Mouse (Mus musculus) C2C12 (cell line): ENCODE data around the gene Zfp9. TPM values are rescaled to one million over a fixed set of nuclear protein-coding genes. Genes with fewer than 3 reads are reported as not detected.

Experiments
- H3K27me3 ChIP-seq: one replicate; pipeline ENCODE4 v1.6.1; 2011; ENCODE audit not compliant: control insufficient read depth, insufficient read depth, insufficient read length
- H3K36me3 ChIP-seq: one replicate; pipeline ENCODE4 v1.6.1; 2011; ENCODE audit not compliant: control insufficient read depth, insufficient read depth
- H3K4me3 ChIP-seq: one replicate; pipeline ENCODE4 v1.5.1; 2011; ENCODE audit warnings: mild to moderate bottlenecking, control low read depth; ENCODE audit not compliant: poor library complexity, insufficient read depth, severe bottlenecking
- H3K79me2 ChIP-seq: one replicate; pipeline ENCODE4 v1.6.1; 2011; ENCODE audit not compliant: control insufficient read depth, insufficient read depth
- H3K79me3 ChIP-seq: one replicate; pipeline ENCODE4 v1.6.1; 2011; ENCODE audit warnings: low read depth, control low read depth
- H3ac ChIP-seq: one replicate; pipeline ENCODE3; 2011; ENCODE audit warnings: low read depth; ENCODE audit not compliant: control insufficient read depth, insufficient read length
- CEBPB ChIP-seq: IDR thresholded peaks from one replicate; pipeline ENCODE4 v1.6.1; 2011; ENCODE audit warnings: low read depth, mild to moderate bottlenecking, control low read depth, moderate library complexity
- CTCF ChIP-seq: IDR thresholded peaks from one replicate; pipeline ENCODE4 v1.5.1; 2011; ENCODE audit not compliant: control insufficient read depth, insufficient read depth, insufficient read length
- FOSL1 ChIP-seq: IDR thresholded peaks from one replicate; pipeline ENCODE4 v1.8.0; 2011; ENCODE audit warnings: mild to moderate bottlenecking, low read length; ENCODE audit not compliant: poor library complexity, insufficient read depth, severe bottlenecking
- MAX ChIP-seq: IDR thresholded peaks from one replicate; pipeline ENCODE4 v1.6.1; 2011; ENCODE audit warnings: mild to moderate bottlenecking, control low read depth
- MYOD1 ChIP-seq: IDR thresholded peaks from one replicate; pipeline ENCODE4 v1.6.1; 2011; ENCODE audit warnings: low read depth; ENCODE audit not compliant: control insufficient read depth, insufficient read length
- MYOG ChIP-seq: IDR thresholded peaks from one replicate; pipeline ENCODE4 v1.6.1; 2011; ENCODE audit not compliant: control insufficient read depth, insufficient read length; ENCODE audit errors: extremely low read depth
- USF1 ChIP-seq: IDR thresholded peaks from one replicate; pipeline ENCODE4 v1.6.1; 2011; ENCODE audit warnings: low read depth, mild to moderate bottlenecking, control low read depth, moderate library complexity
- microRNA-seq: library from miRNA; unstranded; fragments of <30 nt; microRNA quantifications from one replicate; pipeline ENCODE4, GENCODE M21; 2019; ENCODE audit warnings: borderline microRNAs expressed
- polyA plus RNA-seq: library from polyadenylated mRNA; unstranded; fragments of >200 nt; fragmentation: generic; extraction: Trizol; gene quantifications from one replicate; pipeline ENCODE4 v1.2.1, GENCODE M21; 2012; ENCODE audit warnings: missing spikeins

Gene Zfp9
- polyA plus RNA-seq, 1 experiment: 2.7 TPM

DNA sequence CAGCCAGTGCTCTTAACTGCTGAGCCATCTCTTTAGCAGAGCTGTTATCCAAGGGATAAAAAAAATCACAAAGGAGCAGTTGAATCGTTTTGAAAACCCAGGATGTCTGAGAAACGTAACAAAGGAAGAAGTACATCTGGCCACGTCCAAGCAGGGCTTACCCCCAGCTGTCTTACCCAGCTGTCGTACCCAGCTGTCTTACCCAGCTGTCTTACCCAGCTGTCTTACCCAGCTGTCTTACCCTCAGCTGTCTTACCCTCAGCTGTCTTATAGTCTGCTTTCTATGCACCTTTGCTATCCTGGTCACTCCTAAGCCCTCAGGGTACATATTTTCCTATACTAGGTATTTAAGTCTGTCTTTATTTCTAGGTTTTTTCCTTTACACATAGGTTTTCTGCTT is 47.6 kb downstream of the Zfp9 start:
- H3K79me3 ChIP-seq: no peaks in the 10 kb centered on the region
- H3K4me3 ChIP-seq: no peak overlapping the region
- no peaks in the 10 kb centered on the region for H3K27me3 ChIP-seq
- H3K79me2 ChIP-seq: no peaks in the 10 kb centered on the region
- TF ChIP-seq CEBPB (no peak), CTCF (no peak), MAX (no peak), MYOG (no peak), FOSL1 (no peak), MYOD1 (no peak), USF1 (no peak)
- peaks cover 43% of the 10 kb centered on the region for H3K36me3 ChIP-seq
- H3ac ChIP-seq: no peak overlapping the region

DNA sequence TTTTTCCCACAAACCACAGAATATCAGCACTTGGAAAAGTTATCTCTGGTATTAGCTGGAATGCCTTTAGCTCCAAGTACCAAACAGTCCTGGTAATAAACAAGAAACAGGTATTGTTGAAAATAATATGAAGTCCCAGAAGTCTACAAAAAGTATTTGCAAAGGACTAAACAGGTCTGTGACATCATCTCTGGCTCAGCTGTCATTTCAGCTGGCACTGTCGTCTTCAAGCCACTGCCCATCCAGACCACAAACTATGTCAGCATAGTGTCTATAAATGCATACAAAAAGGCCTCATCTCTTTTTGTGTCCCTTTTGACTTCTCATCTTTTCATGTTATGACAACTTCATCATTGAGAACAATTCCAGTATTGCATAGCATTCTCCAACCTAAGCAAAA is 52.5 kb downstream of the Zfp9 start:
- Histone ChIP-seq H3ac (no peak overlapping the region), H3K79me3 (no peaks in the 10 kb centered on the region), H3K4me3 (no peak overlapping the region), H3K36me3 (peaks cover 32% of the 10 kb centered on the region), H3K27me3 (no peaks in the 10 kb centered on the region), H3K79me2 (no peaks in the 10 kb centered on the region)
- TF ChIP-seq MYOG (no peak), USF1 (no peak), CTCF (no peak), CEBPB (no peak), MAX (no peak), MYOD1 (no peak), FOSL1 (no peak)

DNA sequence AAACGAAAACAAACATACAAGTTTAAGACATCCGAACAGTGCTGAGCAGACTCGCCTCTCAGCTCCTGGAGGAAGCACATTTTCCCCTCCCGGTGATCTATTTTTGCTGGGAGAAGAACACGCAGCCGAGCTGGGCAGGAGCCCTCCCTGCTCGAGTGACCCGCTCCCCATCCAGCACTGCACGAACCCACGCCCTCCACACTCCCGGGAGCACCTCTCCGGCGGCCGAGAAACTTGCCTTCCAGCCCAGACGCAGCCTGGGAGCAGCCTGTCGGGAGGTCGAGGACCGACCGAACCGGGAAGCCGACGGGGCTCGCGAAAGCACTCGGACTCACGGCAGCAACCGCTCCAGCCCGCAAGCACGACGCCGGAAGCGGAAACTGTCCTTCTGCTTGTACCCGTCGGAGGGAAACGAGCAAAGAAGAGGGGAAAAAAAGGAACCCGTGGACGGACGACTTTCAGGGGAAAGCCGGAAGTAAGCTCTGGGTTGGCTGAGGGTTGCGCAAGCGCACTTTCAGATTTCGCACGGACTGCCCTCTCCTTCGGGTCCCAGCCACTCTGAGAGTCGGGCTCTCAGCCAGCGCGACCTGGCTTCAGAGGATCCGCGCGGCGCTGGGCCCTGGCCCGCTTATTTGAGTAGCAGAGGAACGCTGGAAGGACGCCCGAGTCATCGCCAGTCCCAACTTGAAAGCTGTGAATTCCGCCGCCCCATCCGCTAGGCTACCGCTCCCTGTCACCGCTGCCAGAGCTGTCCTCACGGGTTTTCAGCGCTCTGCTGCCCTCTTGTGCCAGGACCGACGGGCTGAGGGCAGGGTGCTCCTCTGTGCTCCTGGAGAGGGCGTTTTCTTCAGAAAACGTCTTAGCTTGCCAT is 59.8 kb downstream of the Zfp9 start, which contains the start of gene Bms1:
TSS of gene Bms1 (minus strand) at position 425 of the 871 bp plus-strand sequence.
- Histone ChIP-seq H3K27me3 (no peaks in the 10 kb centered on the region), H3K79me2 (peaks cover 45% of the 10 kb centered on the region), H3ac (peak within 1 kb of the TSS; percentile 97), H3K36me3 (peaks cover 38% of the 10 kb centered on the region), H3K79me3 (peaks cover 19% of the 10 kb centered on the region), H3K4me3 (peak within 1 kb of the TSS; percentile 95)
- TF ChIP-seq MYOD1 (no peak), MAX (peak; percentile 66), CTCF (peak; percentile 94), MYOG (no peak), CEBPB (peak; percentile 96), FOSL1 (no peak), USF1 (no peak)

Small RNA genes within 50 kb of the gene (microRNA-seq; reads per million reads assigned to microRNA genes)
- gene Gm25953: not detected

Other genes with a start within 250 kb of the Zfp9 start
- 20.5 TPM for gene Bms1, start 59.8 kb downstream of the Zfp9 start, polyA plus RNA-seq
- gene Zfp248, start 23.8 kb downstream of the Zfp9 start, polyA plus RNA-seq: 1.2 TPM
- 1.6 TPM for gene Ankrd26, start 82.9 kb upstream of the Zfp9 start, polyA plus RNA-seq